Mouse (Mus musculus) lung, embryonic 15.5 days (tissue): Measurements from ENCODE around the gene Cavin1. TPM values are rescaled to one million over a fixed set of nuclear protein-coding genes. Genes with fewer than 3 reads are reported as not detected.

ENCODE experiments used
- ATAC-seq: fragments of 200-750 bp; cut with Nextera tagmentation; 2 replicates; pipeline ENCODE4 v1.8.0; 2017; ENCODE audit warnings: moderate number of reproducible peaks, borderline replicate concordance; ENCODE audit not compliant: low FRiP score, low TSS enrichment; ENCODE audit errors: extremely low read depth
- H3K27ac ChIP-seq: fragments of 300-500 bp; sonication (generic); 2 replicates; pipeline ENCODE4 v1.5.1; 2015; ENCODE audit warnings: moderate library complexity, mild to moderate bottlenecking, inconsistent platforms
- H3K27me3 ChIP-seq: fragments of 300-500 bp; sonication (generic); 2 replicates; pipeline ENCODE4 v1.6.1; 2015; ENCODE audit warnings: inconsistent platforms
- H3K36me3 ChIP-seq: fragments of 300-500 bp; sonication (generic); 2 replicates; pipeline ENCODE4 v1.6.1; 2015; ENCODE audit warnings: inconsistent platforms
- H3K4me1 ChIP-seq: fragments of 300-500 bp; sonication (generic); 2 replicates; pipeline ENCODE4 v1.6.1; 2015; ENCODE audit warnings: inconsistent platforms
- H3K4me2 ChIP-seq: fragments of 300-500 bp; sonication (generic); 2 replicates; pipeline ENCODE4 v1.6.1; 2015; ENCODE audit warnings: inconsistent platforms, mild to moderate bottlenecking, moderate library complexity
- H3K4me3 ChIP-seq: fragments of 300-500 bp; sonication (generic); 2 replicates; pipeline ENCODE4 v1.5.1; 2015; ENCODE audit warnings: mild to moderate bottlenecking, inconsistent platforms
- H3K9ac ChIP-seq: fragments of 300-500 bp; sonication (generic); 2 replicates; pipeline ENCODE4 v1.6.1; 2015; ENCODE audit warnings: inconsistent platforms
- H3K9me3 ChIP-seq: fragments of 300-500 bp; sonication (generic); 2 replicates; pipeline ENCODE4 v1.6.1; 2016; ENCODE audit warnings: inconsistent platforms
- WGBS: fragments of 180-500 bp; shearing (Covaris S2); methylation state at CpG from one replicate; pipeline ENCODE4 v1.1.7; 2015; 5-methylcytosine and 5-hydroxymethylcytosine counted together
- polyA plus RNA-seq: library from polyadenylated mRNA; unstranded; fragments of >200 nt; fragmentation: Nextera tagmentation; extraction: Ambion mirVana; gene quantifications from 2 replicates; pipeline ENCODE4 v1.2.1, GENCODE M21; 2015

Gene Cavin1
- polyA plus RNA-seq, 1 experiment from 2014 or later: 425 TPM

GRCm38 (mm10) chr11:100948317-100948716 lies 22.4 kb downstream of the Cavin1 start:
- ATAC-seq: no peak
- WGBS: 37% methylated on average over 4 of the region's 4 CpGs
- Histone ChIP-seq H3K9ac (no peak overlapping the region), H3K27me3 (no peaks in the 10 kb centered on the region), H3K27ac (no peak overlapping the region), H3K4me1 (peaks cover 15% of the 10 kb centered on the region), H3K36me3 (no peaks in the 10 kb centered on the region), H3K9me3 (no peaks in the 10 kb centered on the region), H3K4me3 (no peak overlapping the region), H3K4me2 (no peak overlapping the region)

GRCm38 (mm10) chr11:100947548-100947947 lies 23.1 kb downstream of the Cavin1 start:
- Histone ChIP-seq H3K9me3 (no peaks in the 10 kb centered on the region), H3K36me3 (no peaks in the 10 kb centered on the region), H3K4me1 (peaks cover 14% of the 10 kb centered on the region), H3K27ac (no peak overlapping the region), H3K9ac (no peak overlapping the region), H3K27me3 (no peaks in the 10 kb centered on the region), H3K4me3 (no peak overlapping the region), H3K4me2 (no peak overlapping the region)
- no peak for ATAC-seq

- no peaks in the 10 kb centered on the region for H3K27me3 ChIP-seq
- no peak overlapping the region for H3K4me3 ChIP-seq
- no peaks in the 10 kb centered on the region for H3K36me3 ChIP-seq
- no peaks in the 10 kb centered on the region for H3K9me3 ChIP-seq
- no peak overlapping the region for H3K4me2 ChIP-seq
- WGBS: 24% methylated on average over 4 of the region's 4 CpGs
- no peak overlapping the region for H3K9ac ChIP-seq
- H3K27ac ChIP-seq: no peak overlapping the region
- peaks cover 7% of the 10 kb centered on the region for H3K4me1 ChIP-seq
- no peak for ATAC-seq
Measured at GRCm38 (mm10) chr11:100946862-100947261, 23.8 kb downstream of the Cavin1 start.

GRCm38 (mm10) chr11:100942388-100942787 lies 28.3 kb downstream of the Cavin1 start:
- peaks cover 20% of the 10 kb centered on the region for H3K4me1 ChIP-seq
- no peak for ATAC-seq
- no peak overlapping the region for H3K27ac ChIP-seq
- no peaks in the 10 kb centered on the region for H3K27me3 ChIP-seq
- no peak overlapping the region for H3K4me3 ChIP-seq
- H3K36me3 ChIP-seq: no peaks in the 10 kb centered on the region
- H3K4me2 ChIP-seq: no peak overlapping the region
- H3K9me3 ChIP-seq: no peaks in the 10 kb centered on the region
- H3K9ac ChIP-seq: no peak overlapping the region
- WGBS: 78% methylated on average over 1 of the region's 1 CpGs

- WGBS: under 1% methylated on average over 28 of the region's 29 CpGs
Measured at GRCm38 (mm10) chr11:100939512-100940151, 31.1 kb downstream of the Cavin1 start, which contains the start of gene Stat3. Gene Stat3 (minus strand): TSS chr11:100939540.

GRCm38 (mm10) chr11:100938711-100939511 lies 31.8 kb downstream of the Cavin1 start:
- Histone ChIP-seq H3K4me3 (peak overlapping the region; percentile 93), H3K4me1 (peaks cover 25% of the 10 kb centered on the region), H3K9me3 (no peaks in the 10 kb centered on the region), H3K9ac (peak overlapping the region; percentile 88), H3K27me3 (no peaks in the 10 kb centered on the region), H3K4me2 (peak overlapping the region; percentile 86), H3K36me3 (no peaks in the 10 kb centered on the region), H3K27ac (peak overlapping the region; percentile 88)
- 1% methylated on average over 45 of the region's 48 CpGs for WGBS
- peak; percentile 8 for ATAC-seq

More at GRCm38 (mm10) chr11:100939512-100940151, 31.1 kb downstream of the Cavin1 start, which contains the start of gene Stat3:
- ATAC-seq: peak; percentile 99
- H3K27me3 ChIP-seq: no peaks in the 10 kb centered on the region
- H3K4me2 ChIP-seq: peak within 1 kb of the TSS; percentile 86
- peak within 1 kb of the TSS; percentile 93 for H3K4me3 ChIP-seq
- H3K9ac ChIP-seq: peak within 1 kb of the TSS; percentile 88
- H3K9me3 ChIP-seq: no peaks in the 10 kb centered on the region
- H3K27ac ChIP-seq: peak within 1 kb of the TSS; percentile 88
- peaks cover 25% of the 10 kb centered on the region for H3K4me1 ChIP-seq
- no peaks in the 10 kb centered on the region for H3K36me3 ChIP-seq

GRCm38 (mm10) chr11:100938112-100938511 lies 32.6 kb downstream of the Cavin1 start:
- Histone ChIP-seq H3K9ac (0 out of 2 replicates have a peak overlapping the region, but pooled peaks have one; percentile 18), H3K9me3 (no peaks in the 10 kb centered on the region), H3K4me2 (peak overlapping the region; percentile 86), H3K4me1 (peaks cover 25% of the 10 kb centered on the region), H3K27me3 (no peaks in the 10 kb centered on the region), H3K27ac (no peak overlapping the region), H3K4me3 (peak overlapping the region; percentile 93), H3K36me3 (no peaks in the 10 kb centered on the region)
- ATAC-seq: no peak
- WGBS: 19% methylated on average over 5 of the region's 5 CpGs

GRCm38 (mm10) chr11:100937295-100937694 lies 33.4 kb downstream of the Cavin1 start:
- Histone ChIP-seq H3K36me3 (no peaks in the 10 kb centered on the region), H3K27me3 (no peaks in the 10 kb centered on the region), H3K4me2 (peak overlapping the region; percentile 86; the same call in 1 of the 2 replicates), H3K9me3 (no peaks in the 10 kb centered on the region), H3K4me3 (no peak overlapping the region), H3K4me1 (peaks cover 25% of the 10 kb centered on the region), H3K27ac (no peak overlapping the region), H3K9ac (no peak overlapping the region)
- ATAC-seq: no peak
- WGBS: 63% methylated on average over 4 of the region's 4 CpGs

- H3K4me2 ChIP-seq: no peak overlapping the region
- H3K27me3 ChIP-seq: no peaks in the 10 kb centered on the region
- no peaks in the 10 kb centered on the region for H3K9me3 ChIP-seq
- no peak for ATAC-seq
- H3K36me3 ChIP-seq: no peaks in the 10 kb centered on the region
- WGBS: 85% methylated on average over 8 of the region's 8 CpGs
- H3K4me1 ChIP-seq: peaks cover 32% of the 10 kb centered on the region
- no peak overlapping the region for H3K27ac ChIP-seq
- H3K4me3 ChIP-seq: no peak overlapping the region
- H3K9ac ChIP-seq: no peak overlapping the region
Measured at GRCm38 (mm10) chr11:100935373-100936355, 35.0 kb downstream of the Cavin1 start.

GRCm38 (mm10) chr11:100931254-100931921 lies 39.3 kb downstream of the Cavin1 start:
- Histone ChIP-seq H3K36me3 (no peaks in the 10 kb centered on the region), H3K4me3 (peak overlapping the region; percentile 24), H3K27me3 (no peaks in the 10 kb centered on the region), H3K27ac (peak overlapping the region; percentile 22; the same call in 1 of the 2 replicates), H3K4me1 (peaks cover 14% of the 10 kb centered on the region), H3K9ac (no peak overlapping the region), H3K9me3 (no peaks in the 10 kb centered on the region), H3K4me2 (peak overlapping the region; percentile 35)
- ATAC-seq: no peak
- 54% methylated on average over 12 of the region's 12 CpGs for WGBS

GRCm38 (mm10) chr11:100930611-100931010 lies 40.1 kb downstream of the Cavin1 start:
- H3K4me2 ChIP-seq: no peak overlapping the region
- no peaks in the 10 kb centered on the region for H3K9me3 ChIP-seq
- no peaks in the 10 kb centered on the region for H3K27me3 ChIP-seq
- H3K36me3 ChIP-seq: no peaks in the 10 kb centered on the region
- ATAC-seq: no peak
- H3K27ac ChIP-seq: no peak overlapping the region
- peaks cover 13% of the 10 kb centered on the region for H3K4me1 ChIP-seq
- no peak overlapping the region for H3K9ac ChIP-seq
- 68% methylated on average over 7 of the region's 7 CpGs for WGBS
- H3K4me3 ChIP-seq: no peak overlapping the region
